Mouse (Mus musculus): ENCODE data around the gene Kdm4d.

Kdm4d gene

DNA sequence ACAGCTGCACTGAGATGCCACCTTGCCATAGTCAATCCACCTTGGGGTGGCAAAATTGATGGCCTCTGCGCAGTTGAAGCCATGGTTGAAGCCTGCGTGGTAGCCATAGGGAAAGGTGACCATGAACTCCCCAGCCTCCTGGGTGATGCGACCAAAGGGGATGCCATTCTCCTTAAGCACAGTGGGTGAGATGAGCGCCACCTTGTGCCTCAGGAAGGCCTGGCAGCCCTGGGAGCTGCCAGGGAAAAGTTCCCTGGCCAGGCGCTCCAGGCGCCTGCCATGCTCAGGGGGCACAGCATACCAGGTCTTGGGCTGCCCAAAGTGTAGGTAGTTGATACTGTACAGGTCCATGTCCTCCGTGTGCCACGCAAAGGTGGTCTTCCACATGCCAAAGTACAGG is 49.2 kb downstream of the Kdm4d start:
- WGBS: 69% methylated on average over 8 of the region's 8 CpGs

DNA sequence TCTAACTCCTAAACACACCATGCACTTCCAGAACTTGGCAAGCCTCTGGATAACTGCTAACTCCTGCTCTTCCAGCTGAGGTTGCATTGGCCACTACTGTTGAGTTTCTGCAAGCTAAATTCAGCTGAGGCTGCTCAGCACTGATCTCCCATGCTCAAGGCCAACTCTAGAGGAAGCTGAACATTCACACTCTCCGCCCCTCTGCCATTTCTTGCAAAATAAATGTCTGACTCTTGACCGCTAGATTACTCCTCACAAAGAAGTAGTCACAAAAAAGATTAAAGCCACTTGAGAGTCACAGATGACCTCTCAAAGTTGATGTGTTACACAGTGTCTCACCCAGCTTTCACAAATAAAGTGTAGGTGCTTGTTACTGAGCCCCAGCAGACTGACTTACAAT is 53.2 kb downstream of the Kdm4d start:
- WGBS: 93% methylated on average over 2 of the region's 2 CpGs

DNA sequence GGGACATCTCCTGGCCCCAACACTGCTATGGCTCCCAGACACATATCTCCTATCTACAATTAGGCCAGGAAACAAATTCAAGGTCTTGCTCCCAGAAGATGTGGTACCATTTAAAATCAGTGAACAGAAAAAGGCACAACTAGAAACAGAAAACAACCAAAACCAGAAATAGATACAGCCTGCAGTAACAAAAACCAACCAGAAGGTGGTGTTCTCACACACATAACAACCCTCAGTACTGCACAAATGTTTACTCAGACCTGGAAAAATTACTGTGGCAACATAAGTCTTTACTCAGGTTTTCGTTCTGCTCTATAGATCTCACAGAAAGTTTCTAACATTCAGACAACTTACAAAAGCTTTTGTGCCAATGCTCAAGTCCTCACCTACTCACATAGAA is 59.9 kb downstream of the Kdm4d start:
- 81% methylated on average over 1 of the region's 1 CpGs for WGBS

DNA sequence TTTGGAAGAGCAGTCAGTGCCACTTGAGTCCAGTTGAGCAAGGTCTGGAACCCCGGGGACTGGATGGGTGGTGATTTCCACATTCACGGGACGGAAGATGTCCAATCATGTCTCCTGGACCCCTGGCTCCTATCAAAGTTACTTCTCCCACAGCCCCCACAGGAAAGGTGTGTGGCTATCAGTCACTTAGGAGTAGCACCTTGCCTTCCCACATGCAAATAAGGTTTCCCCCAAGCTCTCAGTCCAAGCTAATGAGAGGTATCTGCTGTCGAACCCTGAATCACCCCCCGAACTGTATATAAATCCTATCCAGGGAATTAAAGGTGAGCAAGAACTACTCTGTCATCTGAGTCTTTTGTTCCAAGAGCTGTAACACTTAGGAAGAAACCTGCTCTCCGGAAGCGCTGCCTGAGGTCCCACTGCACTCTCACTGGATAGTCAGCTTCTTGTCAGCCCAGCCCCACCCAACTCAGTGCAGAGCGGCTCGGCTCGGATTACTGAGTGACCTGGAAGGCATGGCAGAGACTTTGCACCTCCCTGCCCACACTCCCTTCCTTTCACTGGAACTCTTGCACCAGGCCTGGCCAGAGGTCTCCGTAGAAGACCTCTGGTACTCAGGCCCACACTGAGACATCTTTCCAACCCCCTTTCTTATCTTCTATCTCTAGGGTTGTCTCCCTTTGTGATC is 66.9 kb downstream of the Kdm4d start:
- 76% methylated on average over 11 of the region's 11 CpGs for WGBS

Data from cerebral cortex, adult 2 months (tissue).